Mouse (Mus musculus) embryo, embryonic 11.5 days (tissue): ENCODE data around the gene Cdk8.

Source experiments
- DNase-seq: peaks from one replicate; pipeline ENCODE4 v3.0.0-alpha.2; 2012; ENCODE audit warnings: low read depth, low spot score

Cdk8 gene

GRCm38 (mm10) chr5:146318461-146318860 lies 87.4 kb downstream of the Cdk8 start:
- no peak for DNase-seq

GRCm38 (mm10) chr5:146328941-146329340 lies 97.9 kb downstream of the Cdk8 start:
- no peak for DNase-seq

GRCm38 (mm10) chr5:146329541-146329940 lies 98.5 kb downstream of the Cdk8 start:
- no peak for DNase-seq

GRCm38 (mm10) chr5:146330031-146330764 lies 99.2 kb downstream of the Cdk8 start:
- no peak for DNase-seq

- DNase-seq = no peak
Observed at GRCm38 (mm10) chr5:146330765-146331115, 99.7 kb downstream of the Cdk8 start.

GRCm38 (mm10) chr5:146331131-146331530 lies 100.1 kb downstream of the Cdk8 start:
- no peak for DNase-seq

- DNase-seq = no peak
Observed at GRCm38 (mm10) chr5:146332541-146332940, 101.5 kb downstream of the Cdk8 start.

- no peak for DNase-seq
Observed at GRCm38 (mm10) chr5:146334410-146334809, 103.4 kb downstream of the Cdk8 start.

GRCm38 (mm10) chr5:146338064-146338463 lies 107.0 kb downstream of the Cdk8 start:
- DNase-seq = no peak

- DNase-seq = no peak
Observed at GRCm38 (mm10) chr5:146340037-146340436, 109.0 kb downstream of the Cdk8 start.

GRCm38 (mm10) chr5:146344911-146345686 lies 114.1 kb downstream of the Cdk8 start:
- DNase-seq = no peak

- no peak for DNase-seq
Observed at GRCm38 (mm10) chr5:146347081-146347480, 116.1 kb downstream of the Cdk8 start.

GRCm38 (mm10) chr5:146349183-146349582 lies 118.2 kb downstream of the Cdk8 start:
- no peak for DNase-seq

- DNase-seq = no peak
Observed at GRCm38 (mm10) chr5:146350784-146351183, 119.8 kb downstream of the Cdk8 start.

- DNase-seq = no peak
Observed at GRCm38 (mm10) chr5:146352006-146352405, 121.0 kb downstream of the Cdk8 start.
